Mouse (Mus musculus) kidney, embryonic 14.5 days (tissue): ENCODE measurements around the gene Asb1. TPM values are rescaled to one million over a fixed set of nuclear protein-coding genes. Genes with fewer than 3 reads are reported as not detected.

Experiments
- ATAC-seq: fragments of 200-750 bp; cut with Nextera tagmentation; 2 replicates; pipeline ENCODE4 v1.8.0; 2017; ENCODE audit warnings: moderate number of reproducible peaks, mild to moderate bottlenecking, moderate TSS enrichment, moderate library complexity; ENCODE audit not compliant: low FRiP score, low TSS enrichment
- H3K27ac ChIP-seq: fragments of 300-500 bp; sonication (generic); 2 replicates; pipeline ENCODE4 v1.5.1; 2014; ENCODE audit warnings: low read depth, mild to moderate bottlenecking, low read length, moderate library complexity, mixed read lengths
- H3K27me3 ChIP-seq: fragments of 300-500 bp; sonication (generic); 2 replicates; pipeline ENCODE4 v1.6.1; 2014; ENCODE audit warnings: mild to moderate bottlenecking, low read length; ENCODE audit not compliant: control insufficient read depth, insufficient read depth
- H3K36me3 ChIP-seq: fragments of 300-500 bp; sonication (generic); 2 replicates; pipeline ENCODE4 v1.6.1; 2014; ENCODE audit warnings: low read length, mixed read lengths; ENCODE audit not compliant: control insufficient read depth, insufficient read depth
- H3K4me1 ChIP-seq: fragments of 300-500 bp; sonication (generic); 2 replicates; pipeline ENCODE4 v1.6.1; 2014; ENCODE audit warnings: low read length, mixed read lengths; ENCODE audit not compliant: control insufficient read depth, insufficient read depth
- H3K4me2 ChIP-seq: fragments of 300-500 bp; sonication (generic); replicated peaks from 2 replicates; pipeline ENCODE4 v1.6.1; 2014; ENCODE audit warnings: low read depth, mild to moderate bottlenecking, low read length
- H3K4me3 ChIP-seq: fragments of 300-500 bp; sonication (generic); 2 replicates; pipeline ENCODE4 v1.5.1; 2014; ENCODE audit warnings: mild to moderate bottlenecking, low read length
- H3K9ac ChIP-seq: fragments of 300-500 bp; sonication (generic); 2 replicates; pipeline ENCODE4 v1.6.1; 2014; ENCODE audit warnings: low read depth, mild to moderate bottlenecking, low read length, moderate library complexity
- H3K9me3 ChIP-seq: fragments of 300-500 bp; sonication (generic); 2 replicates; pipeline ENCODE4 v1.6.1; 2016; ENCODE audit warnings: low read length; ENCODE audit not compliant: control insufficient read depth
- WGBS: fragments of 180-500 bp; shearing (Covaris S2); extraction: QIAGEN DNeasy Blood & Tissue Kit; methylation state at CpG from one replicate; pipeline ENCODE4 v1.1.7; 2014; 5-methylcytosine and 5-hydroxymethylcytosine counted together
- polyA plus RNA-seq: library from polyadenylated mRNA; unstranded; fragments of >200 nt; fragmentation: Nextera tagmentation; extraction: Ambion mirVana; gene quantifications from 2 replicates; pipeline ENCODE4 v1.2.1, GENCODE M21; 2014

Asb1 gene
- polyA plus RNA-seq, 1 experiment from 2014 or later, result 5.9 TPM

DNA sequence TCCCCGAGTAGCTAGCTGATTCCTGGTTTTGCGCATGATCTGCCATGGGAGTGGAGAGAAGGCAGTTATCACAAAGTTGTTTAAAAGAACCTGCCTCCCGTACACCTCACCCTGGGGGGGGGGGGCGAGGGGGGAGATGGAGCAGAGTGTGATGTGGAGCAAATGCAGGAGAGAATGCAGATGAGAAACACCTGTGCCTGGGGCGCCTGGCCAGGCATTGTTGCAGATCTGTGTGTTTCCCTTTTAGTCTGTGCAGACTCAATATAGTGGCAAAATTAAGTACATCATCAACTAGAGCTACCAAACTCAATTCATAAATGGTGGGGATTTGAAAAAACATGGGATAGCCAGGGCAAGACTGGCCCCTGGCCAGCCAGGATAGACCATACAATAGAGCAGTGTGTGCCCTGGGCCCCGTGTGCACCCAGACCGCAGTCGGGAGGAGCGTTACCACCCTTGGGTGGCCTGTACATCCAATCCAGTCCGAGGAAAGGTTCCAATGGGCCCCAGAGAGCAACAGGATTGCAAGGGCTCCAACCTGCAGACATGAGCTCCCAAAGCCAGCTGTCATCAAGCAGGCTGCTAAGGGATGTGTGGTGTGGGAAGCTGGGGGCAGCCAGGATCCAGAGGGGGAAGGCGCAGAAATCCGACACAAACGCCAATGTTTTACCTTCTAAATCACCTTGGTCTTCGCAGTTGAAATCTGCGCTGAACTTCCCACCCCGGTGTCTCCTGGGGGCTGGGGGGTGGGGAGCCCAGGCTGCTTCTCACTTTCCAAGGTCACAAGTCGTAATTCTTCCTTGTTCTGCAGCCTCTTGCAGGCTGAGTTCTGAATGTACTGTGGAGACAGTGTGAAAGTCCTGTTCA, 44.9 kb downstream of the Asb1 start:
- H3K4me3 ChIP-seq, result no peak overlapping the region
- no peak overlapping the region for H3K9ac ChIP-seq
- no peak overlapping the region for H3K4me2 ChIP-seq
- H3K9me3 ChIP-seq, result no peaks in the 10 kb centered on the region
- WGBS, result 47% methylated on average over 17 of the region's 17 CpGs
- ATAC-seq, result peak; percentile 54
- H3K36me3 ChIP-seq, result no peaks in the 10 kb centered on the region
- H3K27ac ChIP-seq, result 0 out of 2 replicates have a peak overlapping the region, but pooled peaks have one; percentile 24
- H3K27me3 ChIP-seq, result no peaks in the 10 kb centered on the region
- peaks cover 12% of the 10 kb centered on the region; the same call in 1 of the 2 replicates for H3K4me1 ChIP-seq

DNA sequence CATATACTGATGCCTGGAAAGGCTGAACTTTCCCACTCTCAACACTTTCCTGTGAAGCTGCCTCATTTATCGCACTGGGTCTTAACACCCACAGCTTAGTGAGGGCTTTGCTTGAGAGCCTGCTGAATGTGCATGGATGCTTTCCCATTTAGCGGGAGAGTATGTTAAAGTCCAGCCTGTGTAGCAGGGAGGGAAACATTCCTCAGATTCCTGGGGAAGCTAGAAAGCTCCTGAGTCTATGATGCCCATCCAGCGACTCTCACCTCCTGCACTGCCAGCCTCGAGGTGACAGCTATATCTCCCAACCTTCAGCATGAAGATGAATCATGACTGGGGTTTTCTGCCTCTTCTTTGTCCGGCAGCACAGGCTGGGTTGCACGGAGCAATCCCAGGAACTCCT, 49.4 kb downstream of the Asb1 start:
- no peak overlapping the region for H3K4me3 ChIP-seq
- H3K36me3 ChIP-seq, result no peaks in the 10 kb centered on the region
- no peaks in the 10 kb centered on the region for H3K27me3 ChIP-seq
- H3K9ac ChIP-seq, result no peak overlapping the region
- H3K27ac ChIP-seq, result no peak overlapping the region
- peaks cover 12% of the 10 kb centered on the region; the same call in 1 of the 2 replicates for H3K4me1 ChIP-seq
- H3K9me3 ChIP-seq, result no peaks in the 10 kb centered on the region
- 59% methylated on average over 6 of the region's 6 CpGs for WGBS
- H3K4me2 ChIP-seq, result no peak overlapping the region
- no peak for ATAC-seq

DNA sequence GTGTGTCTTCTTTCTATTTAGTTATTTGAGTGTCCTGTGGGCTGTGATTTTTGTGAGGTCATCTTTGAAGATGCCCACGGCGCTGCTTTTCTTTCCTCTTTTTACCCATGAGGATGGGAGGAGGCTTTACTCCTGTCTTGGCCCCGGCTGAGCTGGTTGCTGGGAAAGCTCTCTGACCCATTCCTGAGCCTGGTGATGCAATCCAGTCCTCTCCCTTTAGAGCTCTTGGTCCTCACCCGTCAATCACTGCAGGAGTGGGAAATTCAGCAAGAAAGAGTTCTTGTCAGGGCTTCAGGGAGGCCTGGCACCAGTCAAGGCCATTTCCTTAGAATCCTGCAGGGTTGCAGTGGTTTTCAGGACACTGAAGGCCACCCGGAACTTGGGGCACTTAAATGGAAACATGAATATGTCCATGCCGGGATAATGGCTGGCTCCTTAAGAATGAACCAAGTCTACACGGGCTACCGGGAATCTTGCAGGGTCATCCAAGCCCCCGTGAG, 55.2 kb downstream of the Asb1 start:
- Histone ChIP-seq H3K27ac (no peak overlapping the region), H3K36me3 (no peaks in the 10 kb centered on the region), H3K9ac (no peak overlapping the region), H3K4me2 (no peak overlapping the region), H3K27me3 (no peaks in the 10 kb centered on the region), H3K4me3 (no peak overlapping the region), H3K4me1 (no peaks in the 10 kb centered on the region), H3K9me3 (no peaks in the 10 kb centered on the region)
- 88% methylated on average over 9 of the region's 9 CpGs for WGBS
- no peak for ATAC-seq

DNA sequence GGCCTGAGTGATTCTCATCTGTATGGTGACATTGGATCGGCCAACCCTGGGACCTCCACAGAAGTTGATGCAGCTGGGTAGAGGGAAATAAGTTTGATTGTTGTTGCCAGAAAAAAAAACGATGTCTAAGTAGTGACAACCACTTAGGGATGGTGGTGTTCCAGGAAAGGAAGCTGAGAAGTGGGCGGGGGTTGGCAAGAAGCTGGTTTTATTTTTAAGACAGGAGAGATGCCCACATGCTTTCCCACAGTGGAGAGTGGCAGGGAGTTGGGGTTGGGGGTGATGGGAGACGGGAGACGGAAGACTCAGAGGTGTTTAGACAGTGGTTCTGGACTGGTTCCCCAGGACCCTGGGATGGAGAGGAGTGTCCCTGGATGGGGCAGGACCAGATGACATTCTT, 57.3 kb downstream of the Asb1 start:
- H3K9me3 ChIP-seq, result no peaks in the 10 kb centered on the region
- 91% methylated on average over 5 of the region's 5 CpGs for WGBS
- no peak overlapping the region for H3K9ac ChIP-seq
- 0 out of 2 replicates have a peak, but pooled peaks cover 4% of the 10 kb centered on the region for H3K27me3 ChIP-seq
- H3K4me2 ChIP-seq, result no peak overlapping the region
- H3K27ac ChIP-seq, result no peak overlapping the region
- ATAC-seq, result no peak
- peaks cover 4% of the 10 kb centered on the region; the same call in 1 of the 2 replicates for H3K4me1 ChIP-seq
- H3K36me3 ChIP-seq, result no peaks in the 10 kb centered on the region
- H3K4me3 ChIP-seq, result no peak overlapping the region

DNA sequence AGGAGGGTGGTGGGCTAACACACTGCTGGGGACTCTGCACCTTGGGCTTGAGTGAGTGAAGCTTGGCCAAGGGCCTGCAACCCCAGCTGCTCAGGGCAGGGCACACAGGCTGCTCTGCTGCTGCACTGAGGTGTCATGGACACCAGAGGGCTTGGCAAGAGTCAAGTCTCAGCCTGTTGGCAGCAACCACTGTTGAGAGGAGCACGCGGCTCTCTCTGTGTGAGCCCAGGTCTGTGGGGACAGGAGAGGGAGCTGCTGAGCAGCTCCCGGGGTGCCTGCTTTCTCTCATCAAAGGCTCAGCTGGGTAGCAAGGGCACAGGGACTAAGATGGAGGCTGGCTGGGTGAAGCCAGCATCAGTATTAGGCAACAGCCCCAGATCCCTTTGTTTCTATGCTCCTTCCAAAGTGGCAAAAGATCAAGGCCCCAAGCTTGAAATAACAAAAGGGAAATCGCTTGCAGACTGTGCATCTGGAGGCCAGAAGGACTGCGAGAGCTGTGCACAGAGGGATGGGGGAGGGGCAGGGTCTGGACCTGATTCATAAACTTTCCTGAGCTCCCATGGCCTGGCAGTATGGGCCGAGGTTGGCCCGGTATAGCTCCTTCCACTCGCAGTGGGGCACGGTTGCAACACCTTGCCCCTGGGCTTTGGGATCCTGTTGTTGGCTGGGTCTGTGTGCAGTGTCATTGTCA, 60.5 kb downstream of the Asb1 start:
- H3K4me1 ChIP-seq, result peaks cover 4% of the 10 kb centered on the region; the same call in 1 of the 2 replicates
- H3K27ac ChIP-seq, result no peak overlapping the region
- H3K9ac ChIP-seq, result no peak overlapping the region
- ATAC-seq, result peak; percentile 83
- H3K4me2 ChIP-seq, result no peak overlapping the region
- 25% methylated on average over 9 of the region's 9 CpGs for WGBS
- H3K4me3 ChIP-seq, result no peak overlapping the region
- peaks cover 4% of the 10 kb centered on the region; the same call in 1 of the 2 replicates for H3K27me3 ChIP-seq
- no peaks in the 10 kb centered on the region for H3K36me3 ChIP-seq
- H3K9me3 ChIP-seq, result no peaks in the 10 kb centered on the region

DNA sequence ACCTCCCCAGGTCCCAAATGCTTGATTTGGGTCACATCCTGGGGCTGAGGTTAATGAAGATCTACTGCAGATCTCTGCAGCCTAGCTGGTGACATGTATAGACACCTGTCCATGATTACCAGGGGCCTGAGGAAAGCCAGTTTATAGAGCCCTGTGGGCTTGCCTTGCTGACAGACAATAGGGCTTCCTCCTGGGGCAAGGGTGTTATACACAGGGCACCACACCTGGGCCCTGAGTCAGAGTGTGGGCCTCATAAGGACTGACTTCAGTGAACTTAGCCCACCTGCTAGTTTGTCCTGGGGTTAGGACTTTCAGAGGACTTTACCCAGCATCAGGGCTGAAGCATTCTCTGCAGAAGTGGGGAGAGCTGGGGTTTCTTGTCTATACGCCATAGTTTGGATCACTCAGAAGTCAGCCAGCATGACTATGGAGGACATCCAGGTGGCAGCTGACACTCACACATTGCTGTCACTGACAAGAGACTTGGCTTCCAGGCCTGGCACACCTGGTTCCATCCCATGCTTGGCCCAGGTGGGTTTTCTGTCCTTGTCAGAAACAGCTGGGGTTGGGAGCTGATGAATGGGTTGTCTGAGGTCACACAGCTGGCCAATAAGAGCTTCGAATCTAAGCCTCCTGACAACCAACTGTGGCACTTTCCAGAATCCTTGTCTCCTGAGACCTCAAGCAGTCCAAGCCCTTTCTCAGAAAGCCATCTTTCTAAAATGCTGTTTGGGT, 61.2 kb downstream of the Asb1 start:
- H3K4me1 ChIP-seq, result peaks cover 4% of the 10 kb centered on the region; the same call in 1 of the 2 replicates
- H3K9ac ChIP-seq, result no peak overlapping the region
- H3K27ac ChIP-seq, result no peak overlapping the region
- ATAC-seq, result no peak
- H3K4me2 ChIP-seq, result no peak overlapping the region
- peaks cover 4% of the 10 kb centered on the region; the same call in 1 of the 2 replicates for H3K27me3 ChIP-seq
- H3K9me3 ChIP-seq, result no peaks in the 10 kb centered on the region
- no peak overlapping the region for H3K4me3 ChIP-seq
- WGBS, result 77% methylated on average over 2 of the region's 2 CpGs
- no peaks in the 10 kb centered on the region for H3K36me3 ChIP-seq

DNA sequence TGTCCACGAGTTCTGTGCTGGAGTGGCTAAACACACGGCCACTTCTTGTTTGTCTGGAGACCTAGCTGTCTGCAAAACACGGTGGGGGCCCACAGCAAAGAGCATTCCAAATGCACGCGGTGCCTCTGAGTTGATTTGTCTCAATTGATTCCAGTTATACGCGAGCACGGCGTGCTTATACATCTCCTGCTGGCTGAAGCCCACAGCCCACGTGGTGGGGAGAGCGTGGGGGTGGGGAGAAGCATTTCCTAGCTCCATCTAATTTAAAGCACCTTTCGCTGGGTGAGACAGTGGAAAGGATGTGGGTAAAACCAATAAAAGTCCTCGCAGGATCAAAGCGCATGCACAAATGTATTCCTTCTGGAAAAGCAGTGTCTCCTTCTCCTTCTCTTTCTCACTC, 65.3 kb downstream of the Asb1 start:
- Histone ChIP-seq H3K36me3 (no peaks in the 10 kb centered on the region), H3K27ac (no peak overlapping the region), H3K9me3 (no peaks in the 10 kb centered on the region), H3K4me3 (no peak overlapping the region), H3K4me2 (no peak overlapping the region), H3K27me3 (peaks cover 4% of the 10 kb centered on the region; the same call in 1 of the 2 replicates), H3K4me1 (peaks cover 4% of the 10 kb centered on the region; the same call in 1 of the 2 replicates), H3K9ac (no peak overlapping the region)
- ATAC-seq, result no peak
- WGBS, result 56% methylated on average over 14 of the region's 14 CpGs

DNA sequence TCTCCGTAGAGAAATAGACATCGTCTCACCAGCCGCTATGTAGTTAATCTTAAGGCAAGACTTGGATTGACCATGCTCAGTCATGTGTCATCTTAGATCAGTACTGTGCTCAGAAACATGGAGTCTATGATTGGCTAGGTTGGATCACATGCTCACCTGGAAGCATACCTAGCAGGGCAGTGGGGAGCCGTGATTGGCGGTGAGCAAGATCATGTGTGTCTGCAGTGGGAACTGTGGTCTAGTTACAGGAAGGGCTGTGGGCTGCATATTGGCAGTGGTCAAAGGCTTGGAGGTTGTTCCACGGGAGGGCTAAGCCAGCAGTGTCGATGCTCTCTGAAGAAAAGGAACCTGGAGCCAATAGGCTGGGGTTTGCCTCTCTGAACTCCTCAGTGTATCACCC, 66.4 kb downstream of the Asb1 start:
- Histone ChIP-seq H3K4me2 (no peak overlapping the region), H3K27me3 (peaks cover 4% of the 10 kb centered on the region; the same call in 1 of the 2 replicates), H3K4me1 (peaks cover 9% of the 10 kb centered on the region), H3K9ac (no peak overlapping the region), H3K27ac (no peak overlapping the region), H3K4me3 (no peak overlapping the region), H3K9me3 (no peaks in the 10 kb centered on the region), H3K36me3 (no peaks in the 10 kb centered on the region)
- ATAC-seq, result no peak
- 93% methylated on average over 7 of the region's 7 CpGs for WGBS
